Mouse (Mus musculus) embryonic facial prominence, embryonic 12.5 days (tissue): ENCODE data around the gene Tpcn2. TPM values are rescaled to one million over a fixed set of nuclear protein-coding genes. Genes with fewer than 3 reads are reported as not detected.

Experiments used
- ATAC-seq: fragments of 200-750 bp; cut with Nextera tagmentation; 2 replicates; pipeline ENCODE4 v1.8.0; 2017; ENCODE audit not compliant: insufficient number of reproducible peaks, insufficient read depth, low FRiP score, low TSS enrichment
- H3K27ac ChIP-seq: fragments of 300-500 bp; sonication (generic); 2 replicates; pipeline ENCODE4 v1.5.1; 2016; ENCODE audit warnings: mild to moderate bottlenecking
- H3K27me3 ChIP-seq: fragments of 300-500 bp; sonication (generic); 2 replicates; pipeline ENCODE4 v1.6.1; 2016; ENCODE audit warnings: mild to moderate bottlenecking, moderate library complexity
- H3K36me3 ChIP-seq: fragments of 300-500 bp; sonication (generic); 2 replicates; pipeline ENCODE4 v1.6.1; 2016; ENCODE audit warnings: mild to moderate bottlenecking
- H3K4me1 ChIP-seq: fragments of 300-500 bp; sonication (generic); 2 replicates; pipeline ENCODE4 v1.6.1; 2016
- H3K4me2 ChIP-seq: fragments of 300-500 bp; sonication (generic); replicated peaks from 2 replicates; pipeline ENCODE4 v1.6.1; 2016; ENCODE audit warnings: mild to moderate bottlenecking, moderate library complexity
- H3K4me3 ChIP-seq: fragments of 300-500 bp; sonication (generic); 2 replicates; pipeline ENCODE4 v1.5.1; 2016; ENCODE audit warnings: mild to moderate bottlenecking
- H3K9ac ChIP-seq: fragments of 300-500 bp; sonication (generic); 2 replicates; pipeline ENCODE4 v1.6.1; 2016; ENCODE audit warnings: mild to moderate bottlenecking, moderate library complexity
- H3K9me3 ChIP-seq: fragments of 300-500 bp; sonication (generic); 2 replicates; pipeline ENCODE4 v1.6.1; 2016; ENCODE audit warnings: mild to moderate bottlenecking, moderate library complexity
- WGBS: fragments of 180-500 bp; shearing (Covaris S2); methylation state at CpG from one replicate; pipeline ENCODE4 v1.1.7; 2016; 5-methylcytosine and 5-hydroxymethylcytosine counted together
- polyA plus RNA-seq: library from polyadenylated mRNA; unstranded; fragments of >200 nt; fragmentation: Nextera tagmentation; extraction: Ambion mirVana; gene quantifications from 2 replicates; pipeline ENCODE4 v1.2.1, GENCODE M21; 2016

Gene Tpcn2
- polyA plus RNA-seq, 1 experiment from 2014 or later, result 11.5 TPM

- no peak overlapping the region for H3K9ac ChIP-seq
- H3K4me3 ChIP-seq, result no peak overlapping the region
- WGBS, result 67% methylated on average over 3 of the region's 3 CpGs
- no peak overlapping the region for H3K4me2 ChIP-seq
- no peaks in the 10 kb centered on the region for H3K36me3 ChIP-seq
- H3K27me3 ChIP-seq, result no peaks in the 10 kb centered on the region
- peaks cover 34% of the 10 kb centered on the region for H3K4me1 ChIP-seq
- ATAC-seq, result 0 out of 2 replicates have a peak, but pooled peaks have one; percentile 24
- H3K9me3 ChIP-seq, result no peaks in the 10 kb centered on the region
- peak overlapping the region; percentile 79 for H3K27ac ChIP-seq
Measured at GRCm38 (mm10) chr7:145194455-145195161, 89.2 kb downstream of the Tpcn2 start.

GRCm38 (mm10) chr7:145192836-145193235 lies 91.0 kb downstream of the Tpcn2 start:
- H3K27ac ChIP-seq, result no peak overlapping the region
- WGBS, result 75% methylated on average over 6 of the region's 6 CpGs
- H3K4me2 ChIP-seq, result no peak overlapping the region
- ATAC-seq, result no peak
- H3K27me3 ChIP-seq, result no peaks in the 10 kb centered on the region
- H3K4me3 ChIP-seq, result no peak overlapping the region
- H3K4me1 ChIP-seq, result peaks cover 30% of the 10 kb centered on the region
- no peaks in the 10 kb centered on the region for H3K9me3 ChIP-seq
- no peaks in the 10 kb centered on the region for H3K36me3 ChIP-seq
- no peak overlapping the region for H3K9ac ChIP-seq

GRCm38 (mm10) chr7:145190520-145190919 lies 93.3 kb downstream of the Tpcn2 start:
- Histone ChIP-seq H3K27ac (no peak overlapping the region), H3K4me2 (no peak overlapping the region), H3K27me3 (no peaks in the 10 kb centered on the region), H3K4me3 (no peak overlapping the region), H3K4me1 (peaks cover 20% of the 10 kb centered on the region), H3K9me3 (no peaks in the 10 kb centered on the region), H3K36me3 (no peaks in the 10 kb centered on the region), H3K9ac (no peak overlapping the region)
- ATAC-seq, result no peak

GRCm38 (mm10) chr7:145189342-145189741 lies 94.5 kb downstream of the Tpcn2 start:
- Histone ChIP-seq H3K9me3 (no peaks in the 10 kb centered on the region), H3K4me1 (peaks cover 9% of the 10 kb centered on the region), H3K4me2 (no peak overlapping the region), H3K36me3 (no peaks in the 10 kb centered on the region), H3K27me3 (no peaks in the 10 kb centered on the region), H3K9ac (no peak overlapping the region), H3K4me3 (no peak overlapping the region), H3K27ac (no peak overlapping the region)
- ATAC-seq, result no peak
- WGBS, result 27% methylated on average over 8 of the region's 8 CpGs

- ATAC-seq, result no peak
- H3K9me3 ChIP-seq, result no peaks in the 10 kb centered on the region
- H3K27me3 ChIP-seq, result no peaks in the 10 kb centered on the region
- WGBS, result 64% methylated on average over 3 of the region's 3 CpGs
- H3K36me3 ChIP-seq, result no peaks in the 10 kb centered on the region
- H3K9ac ChIP-seq, result no peak overlapping the region
- H3K27ac ChIP-seq, result no peak overlapping the region
- H3K4me1 ChIP-seq, result 0 out of 2 replicates have a peak, but pooled peaks cover 3% of the 10 kb centered on the region
- no peak overlapping the region for H3K4me2 ChIP-seq
- H3K4me3 ChIP-seq, result no peak overlapping the region
Measured at GRCm38 (mm10) chr7:145187802-145188201, 96.0 kb downstream of the Tpcn2 start.

- Histone ChIP-seq H3K36me3 (no peaks in the 10 kb centered on the region), H3K9ac (no peak overlapping the region), H3K4me3 (no peak overlapping the region), H3K9me3 (no peaks in the 10 kb centered on the region), H3K4me1 (peaks cover 35% of the 10 kb centered on the region), H3K27ac (peak overlapping the region; percentile 68; the same call in 1 of the 2 replicates), H3K4me2 (no peak overlapping the region), H3K27me3 (no peaks in the 10 kb centered on the region)
- WGBS, result 55% methylated on average over 4 of the region's 4 CpGs
- no peak for ATAC-seq
Measured at GRCm38 (mm10) chr7:145182388-145182787, 101.4 kb downstream of the Tpcn2 start.

GRCm38 (mm10) chr7:145181376-145182034 lies 102.3 kb downstream of the Tpcn2 start:
- no peak overlapping the region for H3K4me2 ChIP-seq
- no peak overlapping the region for H3K9ac ChIP-seq
- H3K4me1 ChIP-seq, result peaks cover 39% of the 10 kb centered on the region
- no peak overlapping the region for H3K4me3 ChIP-seq
- H3K36me3 ChIP-seq, result no peaks in the 10 kb centered on the region
- H3K27me3 ChIP-seq, result no peaks in the 10 kb centered on the region
- 35% methylated on average over 11 of the region's 11 CpGs for WGBS
- H3K9me3 ChIP-seq, result no peaks in the 10 kb centered on the region
- ATAC-seq, result no peak
- H3K27ac ChIP-seq, result peak overlapping the region; percentile 85

GRCm38 (mm10) chr7:145179691-145180091 lies 104.1 kb downstream of the Tpcn2 start:
- Histone ChIP-seq H3K9me3 (no peaks in the 10 kb centered on the region), H3K9ac (no peak overlapping the region), H3K27me3 (no peaks in the 10 kb centered on the region), H3K4me2 (no peak overlapping the region), H3K4me3 (no peak overlapping the region), H3K4me1 (peaks cover 40% of the 10 kb centered on the region), H3K27ac (peak overlapping the region; percentile 85), H3K36me3 (no peaks in the 10 kb centered on the region)
- ATAC-seq, result peak; percentile 78
- WGBS, result 14% methylated on average over 5 of the region's 5 CpGs

GRCm38 (mm10) chr7:145176750-145177589 lies 106.8 kb downstream of the Tpcn2 start:
- Histone ChIP-seq H3K9me3 (no peaks in the 10 kb centered on the region), H3K4me3 (no peak overlapping the region), H3K27ac (no peak overlapping the region; the same call in 1 of the 2 replicates), H3K4me2 (no peak overlapping the region), H3K9ac (no peak overlapping the region), H3K36me3 (no peaks in the 10 kb centered on the region), H3K27me3 (no peaks in the 10 kb centered on the region), H3K4me1 (peaks cover 41% of the 10 kb centered on the region)
- ATAC-seq, result no peak
- WGBS, result 50% methylated on average over 15 of the region's 15 CpGs

GRCm38 (mm10) chr7:145173563-145173962 lies 110.2 kb downstream of the Tpcn2 start:
- Histone ChIP-seq H3K4me1 (peaks cover 10% of the 10 kb centered on the region; the same call in 1 of the 2 replicates), H3K27me3 (no peaks in the 10 kb centered on the region), H3K36me3 (no peaks in the 10 kb centered on the region), H3K27ac (no peak overlapping the region), H3K4me2 (no peak overlapping the region), H3K9me3 (no peaks in the 10 kb centered on the region), H3K4me3 (no peak overlapping the region), H3K9ac (no peak overlapping the region)
- no peak for ATAC-seq
- WGBS, result 67% methylated on average over 15 of the region's 15 CpGs

GRCm38 (mm10) chr7:145173116-145173515 lies 110.7 kb downstream of the Tpcn2 start:
- no peak for ATAC-seq
- no peak overlapping the region for H3K27ac ChIP-seq
- 11% methylated on average over 12 of the region's 12 CpGs for WGBS
- no peaks in the 10 kb centered on the region for H3K27me3 ChIP-seq
- no peak overlapping the region for H3K4me3 ChIP-seq
- 0 out of 2 replicates have a peak overlapping the region, but pooled peaks have one; percentile 7 for H3K4me2 ChIP-seq
- no peak overlapping the region for H3K9ac ChIP-seq
- H3K9me3 ChIP-seq, result no peaks in the 10 kb centered on the region
- no peaks in the 10 kb centered on the region for H3K36me3 ChIP-seq
- peaks cover 10% of the 10 kb centered on the region; the same call in 1 of the 2 replicates for H3K4me1 ChIP-seq
